ENCODE assay signal across 8 mouse cellular contexts in genomic region chr3:84269987-84270623, GRCm38 (mm10). TPM values are rescaled to one million over a fixed set of nuclear protein-coding genes. Genes with fewer than 3 reads are reported as not detected.
A peak's percentile ranks its signal among the peaks of the same experiment; 100 is the strongest.
DNase-seq lines count a peak whose midpoint lies in the region; ATAC-seq and TF ChIP-seq lines count a peak whose summit lies in the region.

No protein-coding gene starts in this region.

- 0 out of 2 replicates have a peak, but pooled peaks cover 4% of the 10 kb centered on the region for H3K27me3 ChIP-seq in lung, embryonic 14.5 days (ENCODE audit: insufficient read depth, low read length)
- H3K27me3 ChIP-seq in hindbrain, embryonic 12.5 days = no peaks in the 10 kb centered on the region
- H3K27me3 ChIP-seq in liver, embryonic 12.5 days (replicated peaks) = peaks cover 29% of the 10 kb centered on the region; the same call in 1 of the 2 replicates
- no peaks in the 10 kb centered on the region; the same call in 1 of the 2 replicates for H3K27me3 ChIP-seq in stomach, embryonic 15.5 days (replicated peaks)

- no peaks in the 10 kb centered on the region for H3K36me3 ChIP-seq in lung, embryonic 14.5 days (ENCODE audit: insufficient read depth)
- no peaks in the 10 kb centered on the region for H3K36me3 ChIP-seq in hindbrain, embryonic 12.5 days
- no peaks in the 10 kb centered on the region for H3K36me3 ChIP-seq in liver, embryonic 12.5 days
- H3K36me3 ChIP-seq in stomach, embryonic 15.5 days = no peaks in the 10 kb centered on the region

- DNase-seq in lung, embryonic 14.5 days = peak; percentile 37
- DNase-seq in lung, adult 18-20 months = no peak
- DNase-seq in gastrocnemius, postnatal 14 days = no peak
- DNase-seq in left cerebral cortex, adult 9 months (ENCODE audit: low spot score in 2 of 2) = no peak
- DNase-seq in B cell, adult 2 months = no peak

- H3K9ac ChIP-seq in lung, embryonic 14.5 days = peak overlapping the region; percentile 34; the same call in 1 of the 2 replicates
- H3K9ac ChIP-seq in hindbrain, embryonic 12.5 days = peak overlapping the region; percentile 35; the same call in 1 of the 2 replicates
- H3K9ac ChIP-seq in liver, embryonic 12.5 days = peak overlapping the region; percentile 49
- H3K9ac ChIP-seq in stomach, embryonic 15.5 days = no peak overlapping the region

- H3K4me2 ChIP-seq in lung, embryonic 14.5 days = peak overlapping the region; percentile 54
- peak overlapping the region; percentile 43 for H3K4me2 ChIP-seq in hindbrain, embryonic 12.5 days (replicated peaks)
- peak overlapping the region; percentile 69 for H3K4me2 ChIP-seq in liver, embryonic 12.5 days
- peak overlapping the region; percentile 49 for H3K4me2 ChIP-seq in stomach, embryonic 15.5 days

- intact Hi-C loops in gastrocnemius, postnatal 14 days (cut with DNase I; ENCODE audit: low total_unique reads) = no loop called here

- 9% methylated on average over 13 of the region's 13 CpGs for WGBS in lung, embryonic 14.5 days
- WGBS in hindbrain, embryonic 12.5 days = 11% methylated on average over 13 of the region's 13 CpGs
- WGBS in liver, embryonic 12.5 days (ENCODE audit: insufficient replicate concordance) = 35% methylated on average over 13 of the region's 13 CpGs
- WGBS in stomach, embryonic 15.5 days = 15% methylated on average over 13 of the region's 13 CpGs

- peak overlapping the region; percentile 24 for H3K4me3 ChIP-seq in lung, embryonic 14.5 days (ENCODE audit: low read depth, low read length)
- peak overlapping the region; percentile 16 for H3K4me3 ChIP-seq in hindbrain, embryonic 12.5 days
- peak overlapping the region; percentile 50 for H3K4me3 ChIP-seq in liver, embryonic 12.5 days
- peak overlapping the region; percentile 26 for H3K4me3 ChIP-seq in stomach, embryonic 15.5 days (replicated peaks)

- no peaks in the 10 kb centered on the region for H3K9me3 ChIP-seq in lung, embryonic 14.5 days (ENCODE audit: low read depth, low read length)
- no peaks in the 10 kb centered on the region for H3K9me3 ChIP-seq in hindbrain, embryonic 12.5 days (replicated peaks)
- no peaks in the 10 kb centered on the region for H3K9me3 ChIP-seq in liver, embryonic 12.5 days (replicated peaks)
- no peaks in the 10 kb centered on the region for H3K9me3 ChIP-seq in stomach, embryonic 15.5 days

- H3K27ac ChIP-seq in lung, embryonic 14.5 days (ENCODE audit: low read depth) = peak overlapping the region; percentile 43; the same call in 1 of the 2 replicates
- H3K27ac ChIP-seq in hindbrain, embryonic 12.5 days = peak overlapping the region; percentile 57; the same call in 1 of the 2 replicates
- H3K27ac ChIP-seq in liver, embryonic 12.5 days = peak overlapping the region; percentile 71
- peak overlapping the region; percentile 63; the same call in 1 of the 2 replicates for H3K27ac ChIP-seq in stomach, embryonic 15.5 days

- H3K4me1 ChIP-seq in lung, embryonic 14.5 days (ENCODE audit: insufficient read depth) = peaks cover 13% of the 10 kb centered on the region
- H3K4me1 ChIP-seq in hindbrain, embryonic 12.5 days = peaks cover 47% of the 10 kb centered on the region
- peaks cover 44% of the 10 kb centered on the region for H3K4me1 ChIP-seq in liver, embryonic 12.5 days
- H3K4me1 ChIP-seq in stomach, embryonic 15.5 days = peaks cover 12% of the 10 kb centered on the region; the same call in 1 of the 2 replicates

- ATAC-seq in lung, embryonic 14.5 days (ENCODE audit: insufficient read depth) = peak; percentile 66
- peak; percentile 56 for ATAC-seq in hindbrain, embryonic 12.5 days (ENCODE audit: low FRiP score)
- ATAC-seq in liver, embryonic 12.5 days = peak; percentile 17
- peak; percentile 41; the same call in 1 of the 2 replicates for ATAC-seq in stomach, embryonic 15.5 days (ENCODE audit: insufficient read depth, low FRiP score, low read depth)

- TF ChIP-seq CTCF in lung, embryonic 14.5 days (IDR thresholded peaks at IDR 0.05; ENCODE audit: low read depth) = no peak

RNA-seq across cellular contexts. Expression of gene Trim2, which starts 36.6 kb away (rescaled TPM):
- 25.9 and 27.0 TPM in 2 replicates for polyA plus RNA-seq in lung, embryonic 14.5 days (2014; fragmentation: Nextera tagmentation; extraction: Ambion mirVana)
- 121 and 125 TPM in 2 replicates for polyA plus RNA-seq in hindbrain, embryonic 12.5 days (2016; fragmentation: Nextera tagmentation; extraction: Ambion mirVana)
- polyA plus RNA-seq in liver, embryonic 12.5 days (2016; fragmentation: Nextera tagmentation; extraction: Ambion mirVana) = 4.0 and 5.2 TPM in 2 replicates
- 27.9 and 31.7 TPM in 2 replicates for polyA plus RNA-seq in stomach, embryonic 15.5 days (2015; fragmentation: Nextera tagmentation; extraction: Ambion mirVana)
- total RNA-seq in gastrocnemius, postnatal 14 days (2021) = 1 to 10 TPM; 4.9 to 5.4 TPM
